Mouse (Mus musculus): Measurements from ENCODE around the gene Zfp62.

DNA sequence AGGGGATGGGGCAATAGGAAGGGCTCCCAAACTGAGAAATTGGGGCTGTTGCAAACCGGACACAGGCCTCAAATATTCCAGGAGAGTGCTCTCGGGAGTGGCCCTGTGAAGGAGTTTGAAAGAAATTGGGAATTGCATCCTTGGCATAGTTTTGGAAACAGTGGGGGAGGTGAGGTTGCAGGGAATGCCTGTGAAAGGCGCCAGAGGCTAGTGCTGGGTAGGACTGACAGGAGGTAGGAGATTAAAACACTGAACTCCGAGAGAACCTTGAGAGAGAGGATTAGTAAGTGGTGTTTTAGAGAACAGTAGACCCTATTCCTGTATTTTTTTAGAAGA is 41.5 kb downstream of the Zfp62 start:
- TF ChIP-seq CTCF (IDR thresholded peaks at IDR 0.05; ENCODE audit: low read depth) (no peak), EP300 (IDR thresholded peaks at IDR 0.05; ENCODE audit: low read depth) (no peak)

Measured in heart, postnatal 0 days (tissue).